Mouse (Mus musculus) cerebellum, postnatal 10 days (tissue): ENCODE measurements around the gene 9930021J03Rik.

ENCODE experiments used
- DNase-seq, 2 experiments: peaks; one replicate each; pipeline ENCODE4 v3.0.0; 2021; ENCODE audit warnings: mixed read lengths in 2 of 2

Gene 9930021J03Rik

DNA sequence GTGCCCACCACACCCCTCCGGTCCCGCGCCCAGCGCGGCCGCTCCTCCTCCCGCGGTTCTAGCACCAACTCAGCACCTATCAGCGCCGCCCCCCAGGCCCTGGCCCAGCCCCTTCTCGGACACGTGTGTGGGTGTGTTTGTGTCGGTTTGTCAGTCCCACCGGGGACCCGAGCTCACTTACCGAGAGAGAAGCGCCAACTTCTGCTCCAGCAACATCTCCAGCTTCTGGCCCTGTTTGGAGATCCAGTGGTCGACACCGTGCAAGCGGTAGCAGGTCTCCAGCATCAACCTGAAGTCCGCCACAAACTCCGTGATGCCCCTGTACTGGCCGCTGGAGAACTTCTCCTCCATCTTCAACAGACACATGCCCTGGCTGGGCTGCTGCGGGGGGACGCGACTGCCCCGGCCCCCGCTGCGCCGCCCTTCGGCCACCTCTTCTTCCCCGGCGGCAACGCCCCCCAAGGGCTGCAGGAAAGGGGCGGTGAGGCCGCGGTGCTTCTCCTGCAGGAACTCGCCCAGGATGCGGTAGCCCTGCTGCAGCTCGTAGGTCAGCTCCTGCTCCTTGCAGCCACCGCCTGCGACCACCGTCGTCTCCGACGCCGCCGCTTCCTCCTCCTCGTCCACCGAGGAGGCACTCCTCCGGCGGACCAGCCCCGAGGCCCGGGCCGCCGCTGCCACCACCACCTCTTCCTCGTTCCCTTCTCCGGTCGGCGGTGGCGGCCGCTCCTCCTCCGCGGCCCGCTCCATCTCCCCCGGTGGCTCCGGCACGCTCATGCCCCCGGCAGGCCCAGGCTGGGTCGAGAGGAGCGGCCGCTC is 480 bp downstream of the 9930021J03Rik start:
- DNase-seq: peak; percentile 71 to 76

DNA sequence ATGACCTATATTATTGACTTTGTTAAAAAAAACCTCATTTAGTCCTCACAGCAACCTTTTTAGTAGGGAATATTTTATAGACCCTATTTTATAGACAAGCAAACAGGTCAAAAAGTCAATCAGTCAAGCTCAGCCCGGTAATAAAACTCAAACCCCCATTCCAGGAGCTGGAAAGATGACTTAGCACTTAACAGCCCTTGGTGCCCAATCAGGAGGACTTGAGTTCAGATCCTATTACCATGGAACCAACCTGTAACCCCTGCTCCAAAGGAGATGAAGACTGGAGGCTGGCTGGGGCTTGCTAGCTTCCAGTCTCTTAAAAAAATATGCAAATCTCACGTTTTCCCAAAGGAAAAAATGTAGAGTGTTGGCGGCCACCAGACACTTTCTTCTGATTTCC is 1.8 kb downstream of the 9930021J03Rik start:
- DNase-seq: no peak

DNA sequence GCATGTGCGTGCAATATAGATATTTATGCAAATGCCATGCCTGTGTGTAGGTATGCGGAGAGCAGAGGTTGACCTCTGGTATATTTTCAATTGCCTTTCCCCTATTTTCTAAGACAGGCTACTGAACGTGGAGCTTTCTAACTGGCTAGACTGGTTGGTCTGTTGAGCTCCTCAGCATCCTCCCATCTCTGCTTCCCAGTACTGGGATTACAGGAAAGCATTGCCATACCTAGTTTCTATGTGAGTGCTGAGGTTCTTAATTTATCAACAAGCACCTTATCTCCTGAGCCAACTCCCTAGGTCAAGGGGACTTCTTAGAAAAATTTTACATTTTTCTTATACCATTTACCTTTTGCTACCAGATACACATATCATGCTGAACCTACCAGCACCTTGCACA is 8.4 kb downstream of the 9930021J03Rik start:
- DNase-seq: no peak

DNA sequence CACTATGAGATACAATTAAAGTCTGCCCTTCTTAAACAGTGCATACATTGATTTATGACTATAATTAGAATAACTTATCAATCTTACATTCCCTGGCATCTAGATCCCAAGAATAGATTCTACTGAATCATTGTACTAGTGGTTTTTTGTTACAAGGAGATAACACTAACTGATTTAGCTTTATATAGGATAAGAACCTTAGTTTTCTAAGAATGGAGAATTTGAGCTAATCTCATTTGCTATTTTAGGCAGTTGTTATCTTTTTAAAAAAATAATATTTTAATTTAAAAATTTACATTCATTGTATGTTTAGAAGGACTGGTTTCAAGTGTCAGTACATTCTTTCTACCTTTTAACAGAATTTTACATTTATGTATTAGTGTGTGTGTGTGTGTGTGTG is 17.8 kb downstream of the 9930021J03Rik start:
- DNase-seq: no peak

DNA sequence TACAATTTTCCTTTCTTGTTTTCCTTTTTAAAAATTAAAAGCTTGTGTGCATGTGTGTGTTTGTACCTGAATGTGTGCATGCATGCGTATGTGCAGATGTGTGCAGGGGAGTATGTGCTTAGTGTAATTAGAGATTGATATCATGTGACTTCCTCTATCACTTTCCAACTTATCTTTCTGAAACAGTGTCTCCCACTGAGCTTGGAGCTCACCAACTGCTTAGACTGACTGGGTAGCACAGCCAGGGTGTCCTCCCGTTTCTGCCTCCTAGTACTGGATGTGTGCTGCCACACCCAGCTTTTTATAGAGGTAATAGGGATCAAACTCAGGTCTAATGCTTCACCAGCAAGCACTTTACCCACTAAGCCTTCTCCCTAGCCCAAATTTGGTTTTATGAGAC is 22.9 kb downstream of the 9930021J03Rik start:
- DNase-seq: no peak

DNA sequence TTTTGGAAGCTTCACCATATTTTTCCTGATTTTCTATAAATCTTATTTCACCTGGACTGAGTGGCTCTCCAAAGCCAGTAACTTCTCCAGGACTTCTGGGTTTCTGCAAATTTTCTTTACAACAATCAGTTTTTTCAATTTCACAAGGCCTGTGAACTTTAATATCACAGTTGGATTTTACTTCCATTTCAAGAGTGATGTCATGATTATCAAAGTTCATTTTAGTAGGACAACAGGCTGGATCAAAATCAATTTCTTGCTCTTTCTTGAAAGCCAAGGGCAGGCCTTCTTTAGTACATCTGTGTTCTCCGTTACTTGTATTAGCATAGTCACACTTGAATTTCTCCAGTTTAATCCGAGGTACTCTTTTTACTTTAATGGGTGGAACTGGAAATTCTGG is 51.9 kb downstream of the 9930021J03Rik start:
- DNase-seq: no peak

DNA sequence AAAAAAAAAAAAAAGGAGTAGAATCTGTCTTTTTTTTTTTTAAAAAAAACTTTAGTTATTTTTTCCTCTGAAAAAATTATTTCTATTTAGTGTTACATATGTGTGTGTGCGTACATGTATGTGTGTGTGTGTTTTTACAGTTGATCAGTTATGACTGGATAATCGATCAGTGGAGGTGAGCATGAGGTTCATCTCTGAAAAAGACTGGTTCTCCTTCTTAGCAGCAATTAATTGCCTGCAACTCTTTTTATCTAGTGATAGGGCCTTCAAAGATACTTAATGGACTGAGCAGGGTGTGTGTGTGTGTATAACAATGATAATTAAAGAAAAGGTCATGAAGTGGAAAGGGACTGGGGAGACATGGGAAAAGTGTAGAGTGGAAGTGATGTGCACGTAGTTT is 54.8 kb downstream of the 9930021J03Rik start:
- no peak for DNase-seq

DNA sequence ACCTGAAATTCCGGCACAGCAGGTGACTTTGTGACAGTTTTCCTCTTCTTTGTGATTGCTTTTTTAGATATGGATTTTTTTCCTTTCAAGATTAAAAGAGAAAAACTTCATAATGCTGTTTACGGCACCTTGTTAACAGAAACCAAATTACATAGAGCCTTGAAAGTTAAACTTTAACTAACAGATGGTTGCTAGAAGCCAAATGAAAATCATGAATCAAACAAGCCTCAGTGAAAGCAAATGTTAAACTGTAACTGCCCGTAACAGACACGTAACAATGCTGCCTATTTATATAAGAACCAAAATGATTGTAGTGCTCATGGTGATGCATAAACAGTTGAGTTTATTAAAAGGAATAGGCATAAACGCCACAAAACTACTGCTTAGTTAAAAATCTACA is 62.3 kb downstream of the 9930021J03Rik start:
- DNase-seq: no peak

DNA sequence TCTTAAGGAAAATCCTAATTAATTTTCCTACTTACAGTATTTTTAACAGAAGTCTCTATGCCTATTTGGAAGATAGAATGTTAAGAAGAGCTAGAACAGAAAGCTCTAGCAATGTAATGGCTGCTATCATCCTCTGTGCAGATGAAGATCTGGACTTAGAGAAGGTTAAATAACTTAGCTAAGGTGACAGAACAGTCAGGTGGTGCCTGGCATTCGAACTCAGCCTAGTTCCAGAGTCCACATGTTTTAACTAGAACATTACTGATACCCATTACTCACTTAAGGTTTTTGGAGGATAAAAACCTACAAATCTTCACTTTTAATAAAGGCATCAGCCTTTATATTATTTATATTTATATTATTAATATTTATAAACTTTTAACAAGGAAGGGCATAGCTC is 65.1 kb downstream of the 9930021J03Rik start:
- no peak for DNase-seq

DNA sequence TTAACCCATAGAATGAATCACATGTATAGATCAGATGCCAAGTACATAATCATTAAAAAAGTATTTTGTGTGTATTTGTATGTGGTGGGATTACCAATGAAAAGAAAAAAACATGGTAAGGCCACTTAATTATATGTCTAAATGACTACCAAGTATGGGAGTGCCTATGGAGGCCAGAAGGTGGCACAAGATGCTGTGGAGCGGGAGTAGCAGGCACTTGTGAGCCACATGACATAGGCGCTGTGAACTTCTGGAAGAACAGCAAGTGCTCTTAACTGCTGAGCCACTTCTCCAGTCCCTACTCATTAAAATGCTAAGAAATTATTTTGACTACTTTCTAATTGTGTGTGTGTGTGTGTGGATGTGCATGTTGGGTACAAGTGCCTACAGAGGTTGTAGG is 66.2 kb downstream of the 9930021J03Rik start:
- peak; percentile 3 to 5 for DNase-seq

DNA sequence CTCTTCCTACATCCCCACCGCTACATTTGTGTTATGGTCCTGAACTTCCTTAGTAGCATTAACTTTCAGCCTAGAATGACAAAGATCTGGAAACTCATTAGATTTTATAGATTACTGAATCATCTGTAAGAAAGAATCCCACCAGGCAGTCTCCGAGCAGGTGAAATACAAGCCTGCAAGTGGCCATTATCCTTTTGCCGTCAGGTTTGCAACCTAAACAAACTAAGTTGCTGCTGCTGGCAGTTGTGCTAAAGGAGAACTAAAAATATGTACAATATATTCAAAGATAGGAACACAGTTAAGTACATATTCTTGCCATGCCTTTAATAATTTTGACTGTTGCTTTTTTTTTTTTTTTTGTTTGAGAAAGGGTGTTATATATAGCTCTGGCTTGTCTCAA is 70.4 kb downstream of the 9930021J03Rik start:
- DNase-seq: no peak

DNA sequence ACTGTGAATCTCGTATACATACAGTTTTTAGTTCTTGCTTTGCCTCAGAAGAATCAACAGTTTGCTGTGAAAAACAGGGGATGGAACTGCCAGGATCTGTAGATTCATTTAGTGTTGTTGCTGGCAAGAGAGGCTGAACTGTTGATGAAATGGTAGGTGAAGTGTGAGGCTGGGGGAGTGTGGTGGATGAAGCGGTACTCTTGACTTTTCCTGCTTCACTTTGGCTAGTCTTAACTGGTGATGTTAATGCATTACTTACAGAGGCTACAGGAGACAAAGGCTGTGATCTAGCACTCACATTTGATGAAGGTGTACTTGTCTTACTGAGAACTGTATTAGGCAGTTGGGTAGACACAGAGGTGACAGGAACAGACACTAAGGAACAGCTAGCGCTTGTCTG is 87.3 kb downstream of the 9930021J03Rik start:
- no peak for DNase-seq

DNA sequence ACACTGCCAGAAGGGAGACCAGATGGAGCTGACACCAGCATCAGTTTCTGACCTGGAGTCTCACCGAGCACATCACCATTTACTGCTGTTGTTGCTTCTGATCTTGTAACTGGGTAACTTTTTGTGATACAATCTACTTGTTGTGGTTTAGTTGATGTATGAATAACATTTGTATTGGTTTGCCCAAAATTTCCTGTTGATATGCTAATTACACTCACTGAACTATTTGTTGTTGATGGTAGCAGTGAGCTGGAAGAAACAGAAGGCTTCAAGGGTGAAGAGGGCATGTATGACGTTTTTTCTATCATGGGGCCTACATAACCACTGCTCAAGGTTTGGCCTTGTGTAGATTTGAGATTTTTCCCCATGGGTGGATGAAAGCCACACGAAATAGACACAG is 87.9 kb downstream of the 9930021J03Rik start:
- no peak for DNase-seq

DNA sequence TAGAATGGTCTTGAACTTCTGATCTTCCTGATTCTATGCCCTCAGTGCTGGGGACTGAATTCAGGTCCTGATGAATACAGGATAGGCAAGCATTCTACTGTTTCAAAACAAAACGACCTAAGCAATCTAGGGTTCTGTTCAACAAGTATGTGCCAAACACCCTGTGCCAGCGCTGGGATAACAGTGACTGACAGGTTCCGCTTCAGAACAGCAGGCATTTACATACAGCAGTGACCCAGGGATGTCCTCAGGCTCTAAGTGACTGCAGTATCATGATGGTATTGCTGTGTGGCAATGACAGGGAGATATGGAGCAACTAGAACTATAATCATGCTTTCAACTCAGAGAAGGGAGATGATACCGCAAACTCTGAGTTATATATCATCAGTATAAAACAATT is 92.3 kb downstream of the 9930021J03Rik start:
- no peak for DNase-seq

DNA sequence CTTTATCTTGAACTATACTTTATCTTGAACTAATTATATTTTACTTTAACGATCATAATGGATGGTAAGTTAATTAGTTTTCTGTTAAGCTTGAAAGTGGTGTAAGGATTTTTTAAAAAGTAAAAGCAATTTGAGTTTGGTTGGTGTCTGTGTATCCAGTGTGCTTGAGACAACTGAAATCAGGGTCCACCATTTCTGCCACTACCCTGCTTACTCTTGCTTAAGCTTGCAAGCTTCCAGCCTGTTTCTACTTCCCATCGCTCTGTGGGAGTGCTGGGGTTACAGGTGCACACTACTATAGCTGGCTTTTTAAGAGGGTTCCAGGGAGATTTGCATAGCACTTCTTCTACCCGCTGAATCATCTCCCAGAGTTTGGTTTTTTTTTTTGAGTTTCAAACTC is 96.3 kb downstream of the 9930021J03Rik start:
- no peak for DNase-seq

DNA sequence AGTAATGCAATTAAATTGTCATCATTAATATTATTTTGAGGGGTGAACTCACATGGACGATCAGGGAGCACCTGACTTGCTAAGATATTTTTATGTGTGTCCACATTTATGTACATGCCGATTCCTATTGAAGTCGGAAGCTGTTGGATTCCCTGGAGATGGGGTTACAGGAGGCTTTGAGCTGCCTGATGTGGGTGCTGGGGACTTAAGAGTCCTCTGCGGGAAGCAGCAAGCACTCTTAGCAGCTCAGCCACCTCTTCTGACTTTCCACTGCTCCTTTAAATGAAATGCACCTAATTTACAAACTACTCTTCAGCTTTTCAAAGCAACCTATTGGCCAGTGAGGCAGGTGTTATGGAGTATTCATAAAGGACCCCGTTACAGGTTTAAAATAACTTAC is 97.3 kb downstream of the 9930021J03Rik start:
- no peak for DNase-seq

DNA sequence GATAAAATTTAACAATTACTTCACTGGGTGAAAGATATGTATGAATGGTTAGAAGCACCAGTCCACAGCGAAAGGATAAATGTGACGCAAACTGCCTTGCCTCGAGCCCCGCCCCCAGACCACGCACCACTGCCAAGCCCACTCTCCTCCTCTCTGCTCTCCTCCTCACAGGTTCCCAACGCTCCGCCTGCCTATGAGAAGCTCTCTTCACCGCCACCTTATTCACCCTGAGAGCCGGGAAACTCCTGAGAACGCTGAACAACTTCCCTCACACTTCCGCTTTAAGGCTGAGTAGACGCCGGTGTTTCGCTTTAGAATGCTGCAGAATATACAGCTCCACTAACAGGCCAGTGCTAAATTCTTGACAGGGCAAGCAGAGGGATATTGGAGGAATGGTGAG is 97.8 kb downstream of the 9930021J03Rik start:
- DNase-seq: no peak

DNA sequence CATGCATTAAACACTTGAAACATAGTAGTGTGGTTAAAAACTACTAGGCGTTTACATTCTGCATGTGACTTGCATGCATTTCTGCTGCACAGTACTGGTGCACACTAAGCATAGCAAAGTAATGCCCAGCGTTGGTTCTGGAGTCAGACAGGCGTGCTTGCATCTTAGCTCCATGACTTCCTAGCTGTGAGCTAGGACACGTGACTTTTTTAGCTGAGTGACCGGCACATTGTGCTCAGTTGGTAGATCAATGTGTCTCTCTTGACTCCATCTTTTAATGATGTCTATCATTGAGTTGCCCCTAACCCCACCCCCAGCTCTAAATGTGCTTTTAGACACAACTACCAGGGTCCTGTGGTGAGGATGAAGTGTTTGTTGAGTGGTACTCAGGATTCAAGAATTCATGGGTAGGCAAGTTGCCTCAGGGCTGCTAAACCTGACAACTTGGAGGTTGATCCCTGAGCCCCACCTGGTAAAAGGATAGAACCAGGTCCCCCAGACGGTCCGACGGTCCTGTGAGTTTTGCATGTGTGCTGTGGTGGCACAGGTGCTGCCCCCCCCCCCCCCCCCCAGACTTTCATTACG is 98.4 kb downstream of the 9930021J03Rik start:
- no peak for DNase-seq

DNA sequence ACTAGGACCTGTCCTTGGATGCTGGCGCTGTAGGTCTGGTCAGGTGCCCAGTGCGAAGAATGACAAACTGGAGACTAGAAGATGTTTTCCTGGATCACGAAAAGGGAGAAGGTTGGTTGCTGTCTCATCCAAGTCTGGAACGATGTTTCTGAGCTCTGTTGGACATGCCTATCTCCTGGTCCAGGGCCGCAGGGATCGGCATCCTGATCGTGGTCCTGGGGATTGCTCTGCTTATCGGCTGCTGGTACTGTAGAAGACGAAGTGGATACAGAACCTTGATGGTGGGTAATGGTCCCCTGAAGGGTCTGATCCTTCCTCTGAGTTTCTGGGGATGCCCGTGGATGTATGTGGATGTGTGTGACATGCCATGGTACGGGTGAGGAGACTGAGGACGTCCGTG is 101.4 kb downstream of the 9930021J03Rik start:
- DNase-seq: no peak

DNA sequence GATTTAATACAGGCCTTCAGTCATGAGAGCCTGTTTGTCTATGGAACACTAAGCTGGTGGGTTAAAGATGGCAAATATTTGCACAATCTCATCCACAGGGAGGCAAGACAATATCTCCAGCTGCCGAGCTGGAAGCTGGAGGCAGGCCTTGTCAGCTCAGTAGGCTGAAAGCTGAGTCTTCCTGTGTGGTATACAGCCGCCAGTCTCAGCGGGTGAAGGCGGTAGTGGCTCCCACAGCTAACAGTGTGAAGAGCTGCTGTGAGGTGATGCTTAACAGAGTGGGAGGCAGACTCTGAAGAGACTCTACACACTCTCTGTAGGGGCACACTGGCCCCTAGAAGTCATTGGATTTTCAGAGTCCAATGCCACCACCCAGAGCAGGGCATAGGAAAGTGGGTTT is 104.1 kb downstream of the 9930021J03Rik start:
- DNase-seq: no peak

DNA sequence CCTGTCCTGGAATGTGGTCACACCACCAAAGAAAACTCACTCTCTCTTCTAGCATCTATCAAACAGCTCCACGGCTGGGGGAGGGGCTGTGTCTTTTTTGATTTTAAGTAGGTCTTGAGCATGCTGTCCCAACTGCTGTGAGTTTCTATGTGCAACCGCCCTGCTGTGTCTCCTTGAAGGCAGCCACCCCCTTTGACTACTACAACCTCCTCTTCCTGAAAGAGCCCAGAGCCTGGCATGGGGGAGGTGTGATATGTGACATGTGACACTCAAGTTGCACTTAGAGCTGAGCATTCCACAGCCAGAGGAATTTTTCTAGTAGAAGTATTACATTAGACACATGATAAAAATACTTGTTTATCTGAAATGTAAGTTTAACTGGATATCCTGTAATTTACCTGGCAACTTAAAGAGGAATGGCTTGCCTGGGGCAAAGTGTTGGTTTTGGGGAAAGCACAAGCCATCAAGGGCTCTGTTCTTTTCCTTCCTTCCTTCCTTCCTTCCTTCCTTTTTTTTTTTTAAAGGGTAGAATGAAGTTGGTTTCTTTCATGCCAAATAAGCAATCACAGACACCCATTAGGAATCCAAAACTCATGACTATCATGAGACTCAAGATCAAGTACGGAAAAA is 108.4 kb downstream of the 9930021J03Rik start, which contains the start of gene Mlana:
Mlana (plus strand) TSS at position 580 of the 630 bp plus-strand sequence.
- DNase-seq: no peak

DNA sequence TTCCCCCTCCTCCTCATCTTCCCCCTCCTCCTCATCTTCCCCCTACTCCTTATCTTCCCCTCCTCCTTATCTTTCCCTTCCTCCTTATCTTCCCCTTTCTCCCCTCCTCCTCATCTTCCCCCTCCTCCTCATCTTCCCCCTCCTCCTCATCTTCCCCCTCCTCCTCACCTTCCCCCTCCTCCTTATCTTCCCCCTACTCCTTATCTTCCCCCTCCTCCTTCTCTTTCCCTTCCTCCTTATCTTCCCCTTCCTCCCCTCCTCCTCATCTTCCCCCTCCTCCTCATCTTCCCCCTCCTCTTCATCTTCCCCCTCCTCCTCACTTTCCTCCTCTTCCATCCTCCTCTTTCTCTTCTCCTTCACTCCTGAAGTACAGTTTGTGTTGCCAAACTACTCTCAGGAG is 108.9 kb downstream of the 9930021J03Rik start:
- DNase-seq: no peak

DNA sequence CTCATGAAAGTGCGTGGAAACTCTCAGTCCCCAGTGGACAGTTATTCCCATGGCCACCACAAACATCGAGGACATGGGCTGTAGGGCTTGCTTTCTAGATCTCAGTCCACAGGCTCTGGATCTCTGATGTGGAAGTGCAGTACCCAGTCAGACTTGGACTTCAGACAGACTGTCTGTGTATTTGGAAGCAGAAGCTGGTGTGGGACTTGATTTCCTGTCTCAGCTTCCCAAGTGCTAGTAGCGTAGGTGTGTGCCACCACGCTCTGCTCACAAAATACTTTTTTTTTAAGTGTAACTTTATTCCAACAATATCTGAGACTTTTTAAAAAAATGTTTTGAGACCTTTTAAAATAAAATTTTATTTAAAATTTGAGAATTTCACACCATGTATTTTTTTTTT is 109.5 kb downstream of the 9930021J03Rik start:
- DNase-seq: no peak

DNA sequence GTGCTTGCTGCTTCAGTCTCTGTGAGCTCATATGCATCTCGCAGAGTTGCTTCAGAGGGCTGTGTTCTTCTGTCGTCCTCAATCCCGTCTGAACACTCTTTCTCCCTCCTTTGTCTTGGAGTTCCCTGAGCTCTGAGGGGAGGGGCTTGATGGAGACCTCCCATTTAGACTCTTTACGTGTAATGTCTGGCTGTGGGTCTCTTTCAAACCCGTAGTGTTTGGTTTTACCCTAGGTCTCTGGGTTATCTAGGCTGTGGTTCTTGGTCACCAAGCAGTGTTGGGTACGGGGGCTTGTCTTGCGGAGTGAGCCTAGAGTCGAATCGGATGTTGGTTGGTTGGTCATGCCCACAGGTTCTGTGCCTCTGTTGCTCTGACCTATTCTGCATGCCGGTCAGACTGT is 110.7 kb downstream of the 9930021J03Rik start:
- DNase-seq: no peak
